Mouse (Mus musculus): ENCODE measurements around the gene Phrf1.

Phrf1 gene

DNA sequence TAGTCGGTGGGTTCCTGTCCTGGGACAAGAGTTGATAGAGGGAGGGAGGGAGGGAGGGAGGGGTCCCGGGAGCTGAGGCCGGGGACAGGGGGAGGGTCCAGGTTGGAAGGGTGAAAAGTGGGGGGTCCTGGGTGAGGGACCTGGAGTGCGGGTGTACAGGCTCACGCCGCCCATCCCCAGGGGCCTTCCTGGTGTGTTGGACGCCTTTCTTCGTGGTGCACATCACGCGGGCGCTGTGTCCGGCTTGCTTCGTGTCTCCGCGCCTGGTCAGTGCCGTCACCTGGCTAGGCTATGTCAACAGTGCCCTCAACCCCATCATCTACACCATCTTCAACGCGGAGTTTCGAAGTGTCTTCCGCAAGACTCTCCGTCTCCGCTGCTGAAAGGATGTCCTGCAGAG, 65.9 kb downstream of the Phrf1 start:
- no peak for DNase-seq

DNA sequence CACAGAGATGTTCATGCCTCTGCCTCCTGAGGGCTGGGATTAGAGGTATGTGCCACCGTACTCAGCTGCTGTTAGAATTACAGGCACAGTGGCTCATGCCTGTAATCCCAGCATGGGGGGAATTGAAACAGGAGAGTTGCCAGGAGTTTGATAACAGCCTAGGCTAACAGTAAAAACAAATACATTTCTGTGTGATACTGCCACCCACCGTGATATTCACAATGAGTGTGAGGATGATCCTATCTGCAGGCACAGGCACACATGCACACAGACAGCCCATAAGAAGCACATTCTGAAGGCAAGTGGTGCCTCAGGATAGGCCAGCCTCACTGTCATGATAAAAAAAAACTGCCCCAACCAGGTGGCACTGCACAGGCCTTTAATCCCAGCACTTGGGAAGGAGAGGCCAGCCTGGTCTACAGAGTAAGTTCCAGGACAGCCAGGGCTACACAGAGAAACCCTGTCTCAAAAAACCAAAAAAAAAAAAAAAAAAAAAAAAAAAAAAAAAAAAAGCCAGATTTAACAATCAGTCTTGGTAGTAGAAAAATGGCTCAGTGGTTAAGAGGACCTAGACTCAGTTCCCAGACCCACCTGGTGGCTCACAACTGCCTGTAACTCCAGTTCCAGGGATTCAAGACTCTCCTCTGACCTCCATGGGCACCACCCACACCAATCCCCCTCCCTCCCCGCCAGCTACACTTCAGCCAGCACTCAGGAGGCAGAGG, 69.5 kb downstream of the Phrf1 start:
- DNase-seq, result no peak

DNA sequence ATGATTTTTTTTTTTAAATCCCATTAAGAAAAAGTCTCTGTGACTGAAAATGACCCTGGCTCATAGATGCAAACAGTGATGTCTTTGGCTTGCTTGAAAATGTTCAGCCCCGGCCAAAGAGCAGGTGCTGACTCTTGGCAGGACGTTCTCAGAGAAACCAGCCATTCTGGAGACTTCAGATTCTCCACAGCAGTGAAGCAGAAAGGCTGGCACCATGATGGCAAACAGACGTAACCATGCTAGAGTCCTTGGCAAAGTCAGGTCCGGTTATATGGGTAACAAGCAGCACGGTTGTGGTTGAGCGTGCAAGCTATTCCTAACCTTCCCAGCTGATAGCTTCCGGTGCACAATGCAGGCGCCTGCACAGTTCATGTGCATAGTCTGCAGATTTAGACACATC, 70.6 kb downstream of the Phrf1 start:
- no peak for DNase-seq

DNA sequence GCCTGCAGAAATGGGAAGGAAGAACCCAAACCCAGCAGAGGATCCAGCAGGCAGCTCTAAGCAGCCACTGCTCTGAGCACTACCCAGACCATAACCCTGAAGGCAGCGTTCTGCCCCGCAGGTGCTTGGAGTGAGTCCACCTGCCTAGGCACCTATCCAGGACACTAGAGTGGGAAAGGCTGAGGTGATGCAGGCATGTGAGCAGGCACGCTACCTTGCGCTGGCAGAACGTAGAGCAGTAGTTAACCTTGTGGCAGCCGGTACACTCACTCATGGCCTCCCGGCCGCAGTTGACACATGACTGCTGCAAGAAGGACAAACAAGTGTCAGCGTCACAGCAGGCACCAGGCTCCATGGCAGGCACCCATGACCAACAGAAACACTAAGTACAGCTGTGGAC, 72.8 kb downstream of the Phrf1 start:
- DNase-seq, result no peak

DNA sequence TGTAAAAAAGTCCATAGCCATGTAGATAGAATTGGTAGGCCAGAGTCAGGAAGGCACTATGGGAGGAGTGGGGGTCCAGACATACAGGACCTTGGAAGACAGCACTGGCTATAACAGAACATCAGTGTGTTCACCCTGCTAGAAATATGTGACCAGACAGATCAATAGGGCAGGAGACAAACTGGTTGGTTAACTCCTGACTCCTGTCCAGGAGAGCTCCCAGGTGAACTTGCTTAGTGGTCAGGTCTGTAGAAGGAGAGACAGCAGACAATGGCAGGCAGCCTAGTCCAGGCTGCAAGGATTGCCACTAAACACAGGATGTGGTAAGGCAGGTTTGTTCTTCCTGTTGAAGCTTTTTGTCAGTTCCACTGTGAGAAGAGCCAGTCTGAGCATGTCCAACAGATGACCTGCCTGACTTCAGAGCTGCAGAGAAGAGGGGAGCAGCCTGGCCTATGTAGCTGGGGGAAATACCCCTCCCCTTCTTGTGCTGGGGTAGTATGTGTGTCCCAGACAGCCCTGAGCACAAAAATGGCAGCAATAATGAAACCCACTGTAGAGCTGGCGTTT, 74.2 kb downstream of the Phrf1 start:
- DNase-seq, result no peak

DNA sequence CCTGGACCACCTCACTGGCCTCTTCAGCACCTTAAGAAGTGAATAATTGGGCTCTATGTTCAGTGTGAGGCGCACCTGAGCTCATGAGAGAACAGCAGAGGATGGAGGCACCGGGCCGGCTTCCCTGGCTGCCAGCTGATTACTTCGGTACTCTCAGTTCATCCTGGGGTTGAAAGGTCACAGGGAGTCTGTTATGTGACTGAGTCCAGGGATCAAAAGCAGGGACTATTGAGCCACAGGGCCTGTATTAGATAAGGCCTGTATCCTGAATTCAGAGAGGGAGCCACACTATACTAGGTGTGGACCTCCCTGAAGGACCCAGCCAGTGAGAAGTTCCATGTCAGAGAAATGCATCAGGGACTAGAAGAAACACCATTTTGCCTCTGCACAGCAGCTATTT, 76.0 kb downstream of the Phrf1 start:
- DNase-seq, result no peak
